ENCODE assay signal across 22 mouse cellular contexts in genomic region chr19:28376401-28376800, GRCm38 (mm10).
DNase-seq lines count a peak whose midpoint lies in the region; TF ChIP-seq lines count a peak whose summit lies in the region.
"Had no signal": no experiment of that assay in that cellular context is flagged by ENCODE, and none has a peak within 500 bp of the region (broad histone marks: within the 10 kb centered on the region; RNA-seq: fewer than 3 reads in every experiment).

No protein-coding gene starts in this region.

- no peak overlapping the region for H3K4me3 ChIP-seq in layer of hippocampus, adult 2 months
- H3K4me3 ChIP-seq in embryonic fibroblast, embryonic 13.5 days (ENCODE audit: insufficient read depth, low read length) = no peak overlapping the region
- H3K4me3 ChIP-seq: erythroblast, embryonic 14.5 days; forebrain, embryonic 12.5 days; heart, embryonic 15.5 days; liver, embryonic 12.5 days; midbrain, embryonic 12.5 days; neural tube, embryonic 12.5 days; stomach, embryonic 15.5 days had no signal

- DNase-seq in cerebellum, postnatal 10 days = peak; percentile 52 to 69
- no peak for DNase-seq in cerebellum, adult 8-10 months
- DNase-seq in layer of hippocampus, adult 2 months (ENCODE audit: low spot score in 2 of 2) = no peak
- DNase-seq in layer of hippocampus, adult 9-10 months (ENCODE audit: low spot score) = no peak
- peak; percentile 83 for DNase-seq in NIH3T3 (ENCODE audit: low read depth)
- DNase-seq in spleen, adult 18-20 months = no peak
- DNase-seq in ovary, postnatal 14 days (ENCODE audit: low spot score) = no peak
- DNase-seq: adrenal gland, adult 2 months; cerebellum, adult 18-20 months; heart, postnatal 36 days; kidney, adult 18-20 months; kidney, postnatal 10 days; lung, postnatal 14 days; thymus, postnatal 25 days had no signal

- H3K27ac ChIP-seq in layer of hippocampus, adult 2 months = peak overlapping the region; percentile 72
- peak overlapping the region; percentile 83 for H3K27ac ChIP-seq in embryonic fibroblast, embryonic 13.5 days (ENCODE audit: insufficient read depth, low read length)
- H3K27ac ChIP-seq: forebrain, embryonic 12.5 days; heart, embryonic 15.5 days; liver, embryonic 12.5 days; midbrain, embryonic 12.5 days; neural tube, embryonic 12.5 days; stomach, embryonic 15.5 days had no signal

- no peak for TF ChIP-seq CTCF in layer of hippocampus, adult 2 months (conservative IDR thresholded peaks at IDR 0.05)
- no peak for TF ChIP-seq CTCF in embryonic fibroblast, embryonic 13.5 days (IDR thresholded peaks at IDR 0.05; ENCODE audit: borderline replicate concordance, insufficient read depth, low read length)

- H3K4me1 ChIP-seq in embryonic fibroblast, embryonic 13.5 days (ENCODE audit: control insufficient read depth, insufficient read depth, low read length) = 0 out of 2 replicates have a peak, but pooled peaks cover 2% of the 10 kb centered on the region
- H3K4me1 ChIP-seq: heart, embryonic 15.5 days; liver, embryonic 12.5 days; neural tube, embryonic 12.5 days had no signal

- TF ChIP-seq POLR2A in embryonic fibroblast, embryonic 13.5 days (IDR thresholded peaks at IDR 0.05; ENCODE audit: low read depth, low read length) = peak; percentile 22; the same call in 1 of the 2 replicates

Comparison
In these comparisons a context has a peak if more than half of its experiments do, and no peak if none do; other contexts are left out.
1. DNase-seq: peak in cerebellum, postnatal 10 days (2 of 2) and NIH3T3 (single experiment); none in cerebellum, adult 8-10 months (single experiment), layer of hippocampus, adult 2 months (0 of 2), layer of hippocampus, adult 9-10 months (single experiment), spleen, adult 18-20 months (0 of 2) and ovary, postnatal 14 days (single experiment).